Mouse (Mus musculus): ENCODE measurements at regions not wholly inside any gene's neighbourhood (a gene's known extent, or its start where the extent isn't known, plus 50 kb on each side); places are given as distances from the start of the nearest gene placed in this dataset.

DNA sequence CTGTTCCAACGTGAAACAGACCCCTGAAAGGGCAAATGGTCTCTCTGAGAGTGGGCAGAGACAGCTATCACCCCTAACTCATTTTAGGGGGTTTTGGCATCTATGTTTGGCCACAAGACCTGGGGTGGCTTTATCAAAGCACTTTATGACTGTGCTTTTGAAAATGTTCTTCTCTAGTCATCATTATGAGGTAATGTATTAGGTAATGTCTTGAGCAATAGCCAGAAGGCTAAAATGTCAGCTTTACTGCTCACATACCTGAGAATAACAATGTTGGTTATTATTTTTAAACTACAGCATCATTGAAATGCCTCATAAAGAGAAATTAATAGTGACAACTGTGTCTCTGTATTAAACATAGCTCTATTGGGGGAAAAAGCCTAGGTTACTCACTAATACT, 129.9 kb upstream of the Rnd3 start:
- no peaks in the 10 kb centered on the region for H3K9me3 ChIP-seq (ENCODE audit: low read depth, low read length)
- DNase-seq (no peak), ATAC-seq (ENCODE audit: insufficient read depth) (no peak)
- H3K4me3 ChIP-seq (ENCODE audit: low read depth, low read length) = no peak overlapping the region
- no peaks in the 10 kb centered on the region for H3K27me3 ChIP-seq (ENCODE audit: insufficient read depth, low read length)
- no peaks in the 10 kb centered on the region for H3K4me1 ChIP-seq (ENCODE audit: insufficient read depth)
- H3K4me2 ChIP-seq = no peak overlapping the region
- 22% methylated on average over 1 of the region's 1 CpGs for WGBS
- no peak for TF ChIP-seq CTCF (IDR thresholded peaks at IDR 0.05; ENCODE audit: low read depth)
- no peak overlapping the region for H3K9ac ChIP-seq
- H3K27ac ChIP-seq (ENCODE audit: low read depth) = no peak overlapping the region
- no peaks in the 10 kb centered on the region for H3K36me3 ChIP-seq (ENCODE audit: insufficient read depth)

DNA sequence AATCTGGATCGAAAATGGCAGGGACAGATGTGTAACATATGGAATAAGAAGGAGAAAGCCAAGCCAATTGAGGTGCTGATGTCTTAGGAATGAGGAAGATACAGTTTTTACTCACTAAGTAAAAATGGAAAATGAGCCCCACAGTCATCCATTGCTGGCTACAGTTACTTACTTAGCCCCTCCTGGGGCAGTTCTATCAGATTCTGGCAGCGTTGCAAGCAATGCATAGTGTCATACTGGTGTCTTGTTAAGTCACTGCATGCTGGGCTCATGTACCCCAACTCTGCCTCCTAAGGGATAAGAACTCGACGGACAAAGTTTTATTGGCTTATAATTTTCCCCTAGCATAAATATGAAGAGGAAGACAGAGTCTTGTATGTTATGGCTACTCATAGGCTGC, 129.4 kb upstream of the Rnd3 start:
- WGBS = 87% methylated on average over 4 of the region's 4 CpGs
- Histone ChIP-seq H3K27me3 (ENCODE audit: insufficient read depth, low read length) (no peaks in the 10 kb centered on the region), H3K27ac (ENCODE audit: low read depth) (no peak overlapping the region), H3K36me3 (ENCODE audit: insufficient read depth) (no peaks in the 10 kb centered on the region), H3K9me3 (ENCODE audit: low read depth, low read length) (no peaks in the 10 kb centered on the region), H3K9ac (no peak overlapping the region), H3K4me3 (ENCODE audit: low read depth, low read length) (no peak overlapping the region), H3K4me2 (no peak overlapping the region), H3K4me1 (ENCODE audit: insufficient read depth) (no peaks in the 10 kb centered on the region)
- ATAC-seq (ENCODE audit: insufficient read depth) (no peak), DNase-seq (no peak)
- TF ChIP-seq CTCF (IDR thresholded peaks at IDR 0.05; ENCODE audit: low read depth) = no peak

DNA sequence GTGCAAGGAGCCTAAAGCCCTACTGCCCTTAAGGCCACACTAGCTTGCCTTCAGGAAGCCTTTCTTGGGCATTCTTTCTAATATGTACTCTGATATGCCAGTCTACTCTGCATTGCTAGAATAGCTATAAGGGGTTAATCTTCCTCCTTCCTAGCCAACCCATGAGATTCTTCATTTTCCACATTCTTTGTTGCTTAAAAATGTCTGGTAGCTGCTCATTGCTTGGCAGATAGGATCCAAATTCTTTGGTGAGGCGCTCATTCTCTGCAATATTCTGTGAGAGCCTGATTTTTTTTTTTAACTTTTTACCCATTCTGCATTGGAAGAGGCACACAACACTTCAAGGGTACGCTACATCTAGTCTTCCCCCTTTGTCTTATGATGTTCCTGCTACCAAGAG, 127.7 kb upstream of the Rnd3 start:
- Histone ChIP-seq H3K4me2 (no peak overlapping the region), H3K27ac (ENCODE audit: low read depth) (no peak overlapping the region), H3K4me1 (ENCODE audit: insufficient read depth) (no peaks in the 10 kb centered on the region), H3K27me3 (ENCODE audit: insufficient read depth, low read length) (no peaks in the 10 kb centered on the region), H3K4me3 (ENCODE audit: low read depth, low read length) (no peak overlapping the region), H3K9ac (no peak overlapping the region), H3K36me3 (ENCODE audit: insufficient read depth) (no peaks in the 10 kb centered on the region), H3K9me3 (ENCODE audit: low read depth, low read length) (no peaks in the 10 kb centered on the region)
- no peak for TF ChIP-seq CTCF (IDR thresholded peaks at IDR 0.05; ENCODE audit: low read depth)
- 55% methylated on average over 2 of the region's 2 CpGs for WGBS
- ATAC-seq (ENCODE audit: insufficient read depth) = no peak
- peak; percentile 31 for DNase-seq

DNA sequence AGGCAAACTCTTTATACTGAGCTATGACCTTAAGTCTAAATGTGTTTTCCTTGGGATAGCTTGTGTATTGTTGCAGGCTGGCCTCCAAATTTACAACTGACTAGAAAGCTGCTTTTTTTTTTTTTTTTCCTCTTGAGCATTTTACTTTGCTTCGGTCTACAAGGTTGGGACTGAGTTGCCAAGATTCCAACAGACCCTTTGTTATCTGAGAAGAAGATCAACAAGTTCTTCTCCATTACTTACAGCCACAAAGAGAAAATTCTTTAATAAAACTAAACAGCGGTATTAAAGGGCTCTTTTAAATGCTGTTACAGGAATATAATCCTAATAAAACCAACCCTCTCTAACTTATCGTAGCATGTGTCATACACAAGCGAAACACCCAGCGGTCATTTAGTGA, 124.4 kb upstream of the Rnd3 start:
- Histone ChIP-seq H3K9me3 (ENCODE audit: low read depth, low read length) (no peaks in the 10 kb centered on the region), H3K27me3 (ENCODE audit: insufficient read depth, low read length) (no peaks in the 10 kb centered on the region), H3K4me2 (no peak overlapping the region), H3K36me3 (ENCODE audit: insufficient read depth) (no peaks in the 10 kb centered on the region), H3K4me1 (ENCODE audit: insufficient read depth) (no peaks in the 10 kb centered on the region), H3K27ac (ENCODE audit: low read depth) (no peak overlapping the region; the same call in 1 of the 2 replicates), H3K9ac (no peak overlapping the region), H3K4me3 (ENCODE audit: low read depth, low read length) (no peak overlapping the region)
- ATAC-seq (ENCODE audit: insufficient read depth) = no peak
- WGBS = 54% methylated on average over 5 of the region's 5 CpGs
- no peak for DNase-seq
- no peak for TF ChIP-seq CTCF (IDR thresholded peaks at IDR 0.05; ENCODE audit: low read depth)

DNA sequence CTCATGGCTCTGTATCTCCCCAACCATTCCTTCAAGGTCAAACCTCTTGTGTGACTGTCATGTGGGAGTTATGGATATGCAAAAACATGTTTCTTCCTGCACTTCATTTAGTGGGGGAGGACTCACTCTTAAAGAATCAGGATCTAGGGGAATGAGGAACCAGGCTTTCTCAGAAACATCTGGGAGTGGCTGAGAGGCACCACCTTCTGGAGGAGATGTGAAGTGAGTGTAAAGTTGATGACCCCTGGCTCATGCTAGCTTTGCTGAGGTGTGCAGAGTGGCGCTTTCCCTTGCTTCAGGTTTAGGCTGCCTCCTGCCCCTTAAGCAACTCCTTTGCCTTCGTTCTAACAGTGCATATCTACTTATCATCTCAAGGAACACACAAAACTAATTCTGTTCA, 119.6 kb upstream of the Rnd3 start:
- H3K27ac ChIP-seq (ENCODE audit: low read depth) = no peak overlapping the region
- H3K36me3 ChIP-seq (ENCODE audit: insufficient read depth) = no peaks in the 10 kb centered on the region
- H3K4me3 ChIP-seq (ENCODE audit: low read depth, low read length) = no peak overlapping the region
- H3K4me2 ChIP-seq = no peak overlapping the region
- WGBS = 41% methylated on average over 2 of the region's 2 CpGs
- no peaks in the 10 kb centered on the region for H3K4me1 ChIP-seq (ENCODE audit: insufficient read depth)
- H3K27me3 ChIP-seq (ENCODE audit: insufficient read depth, low read length) = no peaks in the 10 kb centered on the region
- no peak overlapping the region for H3K9ac ChIP-seq
- no peak for ATAC-seq (ENCODE audit: insufficient read depth)
- H3K9me3 ChIP-seq (ENCODE audit: low read depth, low read length) = no peaks in the 10 kb centered on the region
- peak; percentile 47 for DNase-seq
- peak; percentile 54 for TF ChIP-seq CTCF (IDR thresholded peaks at IDR 0.05; ENCODE audit: low read depth)

DNA sequence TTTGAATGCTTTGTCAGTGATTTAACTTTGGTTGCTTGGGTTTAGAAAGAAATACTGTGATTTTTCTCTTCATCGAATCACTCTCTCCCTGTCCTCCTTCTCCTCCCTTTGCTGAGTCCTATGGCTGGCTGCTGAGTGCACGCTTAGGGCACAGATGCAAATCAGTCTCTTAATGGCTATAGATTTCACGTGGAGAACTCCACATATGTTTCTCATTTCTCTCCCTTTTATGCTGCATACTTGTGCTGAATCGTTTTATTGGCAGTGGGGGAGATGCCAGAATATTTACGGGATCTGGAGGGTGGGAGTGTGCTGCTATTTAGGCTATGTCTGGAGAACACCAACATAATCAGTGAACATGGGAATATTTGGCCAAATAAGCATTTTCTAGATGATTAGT, 118.8 kb upstream of the Rnd3 start:
- H3K4me2 ChIP-seq = no peak overlapping the region
- H3K27ac ChIP-seq (ENCODE audit: low read depth) = no peak overlapping the region
- TF ChIP-seq CTCF (IDR thresholded peaks at IDR 0.05; ENCODE audit: low read depth) = no peak
- no peaks in the 10 kb centered on the region for H3K4me1 ChIP-seq (ENCODE audit: insufficient read depth)
- no peaks in the 10 kb centered on the region for H3K9me3 ChIP-seq (ENCODE audit: low read depth, low read length)
- ATAC-seq (ENCODE audit: insufficient read depth) (no peak), DNase-seq (no peak)
- 45% methylated on average over 5 of the region's 5 CpGs for WGBS
- no peak overlapping the region for H3K4me3 ChIP-seq (ENCODE audit: low read depth, low read length)
- H3K36me3 ChIP-seq (ENCODE audit: insufficient read depth) = no peaks in the 10 kb centered on the region
- H3K27me3 ChIP-seq (ENCODE audit: insufficient read depth, low read length) = no peaks in the 10 kb centered on the region
- no peak overlapping the region for H3K9ac ChIP-seq

DNA sequence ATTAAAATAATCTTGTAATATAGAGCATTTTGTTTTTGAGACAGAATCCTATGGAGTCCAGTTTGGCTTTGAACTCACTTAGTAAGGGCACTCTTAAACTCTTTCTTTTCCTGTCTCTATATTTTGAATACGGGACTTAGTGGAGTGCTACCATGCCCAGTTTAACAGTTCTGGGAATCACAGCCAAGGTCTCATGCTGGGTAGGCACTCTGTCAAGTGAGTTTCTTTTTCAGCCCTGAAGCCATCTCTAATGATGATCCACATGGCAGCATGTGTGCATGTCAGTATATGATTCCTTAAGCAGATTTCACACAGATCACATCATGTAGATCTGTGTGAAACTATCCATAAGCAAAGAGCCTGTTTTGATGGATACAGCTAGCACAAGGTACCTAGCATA, 113.6 kb upstream of the Rnd3 start:
- 85% methylated on average over 1 of the region's 1 CpGs for WGBS

DNA sequence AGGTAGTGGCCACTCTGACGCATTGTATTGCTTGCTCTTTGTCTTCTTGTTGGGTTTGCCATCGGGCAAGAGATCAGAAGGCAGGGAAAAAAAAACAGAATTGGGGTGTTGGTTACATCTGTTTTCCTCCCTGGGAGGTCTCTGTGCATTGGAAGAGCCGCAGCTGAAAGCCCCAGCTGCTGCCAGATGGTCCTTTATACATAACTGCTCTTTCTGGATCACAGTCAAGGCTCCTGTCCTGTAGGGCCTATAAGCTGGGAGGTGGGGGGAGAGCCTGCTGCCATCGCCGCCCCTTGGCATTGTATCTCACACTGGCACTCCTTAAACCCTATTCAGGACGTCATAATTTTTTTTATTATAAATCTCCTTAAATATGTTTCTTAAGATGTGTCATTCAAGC, 101.9 kb upstream of the Rnd3 start:
- Histone ChIP-seq H3K9ac (no peak overlapping the region), H3K4me2 (no peak overlapping the region), H3K9me3 (ENCODE audit: low read depth, low read length) (no peaks in the 10 kb centered on the region), H3K4me1 (ENCODE audit: insufficient read depth) (no peaks in the 10 kb centered on the region), H3K27ac (ENCODE audit: low read depth) (no peak overlapping the region), H3K27me3 (ENCODE audit: insufficient read depth, low read length) (no peaks in the 10 kb centered on the region), H3K36me3 (ENCODE audit: insufficient read depth) (no peaks in the 10 kb centered on the region), H3K4me3 (ENCODE audit: low read depth, low read length) (no peak overlapping the region)
- 47% methylated on average over 6 of the region's 6 CpGs for WGBS
- DNase-seq (peak; percentile 80), ATAC-seq (ENCODE audit: insufficient read depth) (peak; percentile 79; the same call in 1 of the 2 replicates)
- TF ChIP-seq CTCF (IDR thresholded peaks at IDR 0.05; ENCODE audit: low read depth) = no peak

More for the DNA sequence above, 113.6 kb upstream of the Rnd3 start:
- H3K4me2 ChIP-seq = no peak overlapping the region
- ATAC-seq (ENCODE audit: insufficient read depth) = no peak
- H3K9me3 ChIP-seq (ENCODE audit: low read depth, low read length) = no peaks in the 10 kb centered on the region
- no peak for TF ChIP-seq CTCF (IDR thresholded peaks at IDR 0.05; ENCODE audit: low read depth)
- no peaks in the 10 kb centered on the region for H3K4me1 ChIP-seq (ENCODE audit: insufficient read depth)
- no peaks in the 10 kb centered on the region for H3K36me3 ChIP-seq (ENCODE audit: insufficient read depth)
- no peak overlapping the region for H3K27ac ChIP-seq (ENCODE audit: low read depth)
- DNase-seq = no peak
- no peak overlapping the region for H3K9ac ChIP-seq
- no peak overlapping the region for H3K4me3 ChIP-seq (ENCODE audit: low read depth, low read length)
- no peaks in the 10 kb centered on the region for H3K27me3 ChIP-seq (ENCODE audit: insufficient read depth, low read length)
